Mouse (Mus musculus) forebrain, embryonic 12.5 days (tissue): ENCODE results near the gene Atp5j2. TPM values are rescaled to one million over a fixed set of nuclear protein-coding genes. Genes with fewer than 3 reads are reported as not detected.
"Not testable (repeated sequence)": the region's sequence is repeated elsewhere in the genome, so short reads cannot be mapped to it uniquely, and the experiment has no call there.

Experiments
- ATAC-seq: fragments of 200-750 bp; cut with Nextera tagmentation; 2 replicates; pipeline ENCODE4 v1.8.0; 2017; ENCODE audit warnings: moderate TSS enrichment; ENCODE audit not compliant: low FRiP score
- H3K27ac ChIP-seq: fragments of 300-500 bp; sonication (generic); 2 replicates; pipeline ENCODE4 v1.5.1; 2016; ENCODE audit warnings: mild to moderate bottlenecking
- H3K27me3 ChIP-seq: fragments of 300-500 bp; sonication (generic); 2 replicates; pipeline ENCODE4 v1.6.1; 2016; ENCODE audit warnings: mild to moderate bottlenecking
- H3K36me3 ChIP-seq: fragments of 300-500 bp; sonication (generic); replicated peaks from 2 replicates; pipeline ENCODE4 v1.6.1; 2016; ENCODE audit warnings: mild to moderate bottlenecking
- H3K4me1 ChIP-seq: fragments of 300-500 bp; sonication (generic); 2 replicates; pipeline ENCODE4 v1.6.1; 2016
- H3K4me2 ChIP-seq: fragments of 300-500 bp; sonication (generic); 2 replicates; pipeline ENCODE4 v1.6.1; 2016; ENCODE audit warnings: mild to moderate bottlenecking, moderate library complexity
- H3K4me3 ChIP-seq: fragments of 300-500 bp; sonication (generic); replicated peaks from 2 replicates; pipeline ENCODE4 v1.5.1; 2016; ENCODE audit warnings: mild to moderate bottlenecking
- H3K9ac ChIP-seq: fragments of 300-500 bp; sonication (generic); 2 replicates; pipeline ENCODE4 v1.6.1; 2016; ENCODE audit warnings: mild to moderate bottlenecking
- H3K9me3 ChIP-seq: fragments of 300-500 bp; sonication (generic); 2 replicates; pipeline ENCODE4 v1.6.1; 2016
- WGBS: fragments of 180-500 bp; shearing (Covaris S2); methylation state at CpG from one replicate; pipeline ENCODE4 v1.1.7; 2016; 5-methylcytosine and 5-hydroxymethylcytosine counted together
- polyA plus RNA-seq: library from polyadenylated mRNA; unstranded; fragments of >200 nt; fragmentation: Nextera tagmentation; extraction: Ambion mirVana; gene quantifications from 2 replicates; pipeline ENCODE4 v1.2.1, GENCODE M21; 2016

The Atp5j2 gene
- polyA plus RNA-seq, 1 experiment from 2014 or later: 541 TPM

DNA sequence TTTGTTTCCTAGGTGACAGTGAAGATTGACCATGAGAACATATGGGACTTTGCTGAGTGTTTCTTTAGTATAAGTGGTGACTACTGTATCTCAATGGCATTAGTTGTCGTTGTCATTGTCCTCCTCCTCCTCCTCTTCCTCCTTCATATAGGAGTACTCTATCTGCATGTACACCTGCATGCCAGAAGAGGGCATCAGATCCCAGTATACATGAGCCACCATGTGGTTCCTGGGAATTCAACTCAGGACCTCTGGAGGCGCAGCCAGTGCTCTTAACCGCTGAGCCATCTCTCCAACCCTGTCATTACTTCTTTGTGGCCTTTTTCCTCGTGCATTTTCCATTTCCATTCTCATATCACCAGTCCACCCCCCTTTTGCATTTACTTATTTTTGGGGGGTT is 22.8 kb upstream of the Atp5j2 start:
- Histone ChIP-seq H3K4me3 (no peak overlapping the region), H3K4me2 (no peak overlapping the region), H3K36me3 (peaks cover 65% of the 10 kb centered on the region), H3K27ac (no peak overlapping the region), H3K9ac (no peak overlapping the region), H3K4me1 (no peaks in the 10 kb centered on the region), H3K27me3 (no peaks in the 10 kb centered on the region), H3K9me3 (no peaks in the 10 kb centered on the region)
- no peak for ATAC-seq
- WGBS: 71% methylated on average over 4 of the region's 4 CpGs

DNA sequence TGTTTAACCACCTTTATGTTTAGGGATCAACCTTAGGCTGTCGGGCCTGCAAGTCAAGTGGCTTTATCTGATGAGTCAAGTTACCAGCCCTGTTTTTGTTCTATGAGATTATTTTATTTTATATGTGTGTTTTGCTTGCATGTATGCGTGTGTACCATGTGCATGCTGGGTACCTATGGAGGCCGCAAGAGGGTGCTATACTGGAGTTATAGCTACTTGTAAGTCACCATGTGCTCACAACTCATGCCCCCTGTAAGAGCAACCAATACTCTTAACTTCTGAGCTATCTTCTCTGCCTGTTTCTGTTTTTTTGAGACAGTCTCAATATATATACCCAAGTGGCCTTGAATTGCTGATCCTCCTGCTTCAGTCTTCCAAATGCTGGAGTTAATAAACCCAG is 21.6 kb upstream of the Atp5j2 start:
- Histone ChIP-seq H3K36me3 (peaks cover 58% of the 10 kb centered on the region), H3K27me3 (no peaks in the 10 kb centered on the region), H3K9me3 (no peaks in the 10 kb centered on the region), H3K4me2 (no peak overlapping the region), H3K4me3 (no peak overlapping the region), H3K27ac (no peak overlapping the region), H3K9ac (no peak overlapping the region), H3K4me1 (no peaks in the 10 kb centered on the region)
- WGBS: 91% methylated on average over 3 of the region's 3 CpGs
- ATAC-seq: no peak

DNA sequence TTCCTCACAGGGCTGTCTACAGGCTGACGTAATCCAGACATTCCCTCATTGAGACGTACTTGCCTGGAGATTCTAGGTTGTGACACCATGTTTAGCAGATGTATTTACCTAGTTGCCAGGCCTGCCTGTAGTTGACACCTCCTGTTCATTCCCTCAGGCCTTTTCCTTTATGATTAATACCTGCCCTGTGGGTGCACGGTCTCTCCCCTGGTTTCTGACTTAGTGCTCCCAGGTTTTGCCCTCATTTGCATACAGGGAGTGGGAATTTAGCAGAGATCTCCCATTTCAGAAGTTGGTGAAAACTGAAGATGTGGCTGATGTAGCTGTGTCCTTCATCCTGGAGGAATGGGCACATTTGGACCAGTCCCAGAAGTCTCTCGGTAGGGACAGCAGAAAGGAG is 20.4 kb upstream of the Atp5j2 start:
- WGBS: 95% methylated on average over 4 of the region's 4 CpGs
- Histone ChIP-seq H3K9me3 (no peaks in the 10 kb centered on the region), H3K4me2 (no peak overlapping the region), H3K4me1 (no peaks in the 10 kb centered on the region), H3K27ac (no peak overlapping the region), H3K9ac (no peak overlapping the region), H3K36me3 (peaks cover 59% of the 10 kb centered on the region), H3K4me3 (no peak overlapping the region), H3K27me3 (no peaks in the 10 kb centered on the region)
- ATAC-seq: no peak

DNA sequence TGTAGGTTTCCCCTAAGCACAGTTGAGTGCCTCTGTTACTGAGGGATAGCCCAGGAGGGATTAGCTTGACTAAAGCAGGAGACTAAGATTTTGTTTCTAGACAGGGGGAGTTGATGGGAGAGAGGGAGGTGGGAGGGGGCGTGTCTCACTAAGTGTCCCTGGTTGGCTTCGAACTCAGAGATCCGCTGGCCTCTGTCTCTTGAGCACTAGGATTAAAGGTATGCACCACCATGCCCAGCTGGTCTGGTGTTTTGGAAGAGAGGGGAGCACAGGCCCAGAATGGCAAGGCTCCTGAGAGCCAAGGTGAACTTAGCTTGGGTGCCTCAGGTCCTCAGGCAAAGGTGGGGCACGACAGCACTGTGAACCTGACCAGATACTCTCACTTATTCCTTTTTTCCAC is 19.5 kb upstream of the Atp5j2 start:
- Histone ChIP-seq H3K9me3 (no peaks in the 10 kb centered on the region), H3K9ac (no peak overlapping the region), H3K4me2 (no peak overlapping the region), H3K27me3 (no peaks in the 10 kb centered on the region), H3K4me1 (no peaks in the 10 kb centered on the region), H3K27ac (no peak overlapping the region), H3K36me3 (peaks cover 64% of the 10 kb centered on the region), H3K4me3 (no peak overlapping the region)
- no peak for ATAC-seq
- WGBS: 98% methylated on average over 4 of the region's 4 CpGs

DNA sequence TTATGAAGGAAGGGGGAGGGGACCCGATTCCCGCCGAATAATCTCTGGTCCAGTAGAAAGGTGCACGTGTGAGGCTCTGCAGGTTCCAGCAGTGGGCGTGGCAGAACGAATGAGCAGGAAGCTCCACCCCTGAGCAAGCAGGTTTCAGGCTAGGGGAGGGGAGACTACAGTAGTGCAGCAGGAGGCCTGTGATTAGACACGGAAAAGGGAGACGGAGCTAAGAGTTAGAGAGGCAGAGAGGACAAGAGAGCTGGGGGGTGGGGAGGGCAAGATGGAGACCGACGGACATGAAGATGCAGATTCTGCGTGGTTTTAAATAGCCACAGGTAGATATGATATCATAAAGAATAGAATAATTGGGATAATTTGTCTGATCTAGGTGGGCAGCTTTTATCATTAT is 16.5 kb upstream of the Atp5j2 start:
- H3K4me2 ChIP-seq, H3K27ac ChIP-seq, H3K4me3 ChIP-seq, H3K9me3 ChIP-seq, H3K27me3 ChIP-seq, ATAC-seq, H3K9ac ChIP-seq: not testable (repeated sequence)
- H3K4me1 ChIP-seq: peaks cover 16% of the 10 kb centered on the region
- H3K36me3 ChIP-seq: peaks cover 50% of the 10 kb centered on the region
- whole genome bisulfite sequencing: 49% methylated on average over 11 of the region's 11 CpGs

DNA sequence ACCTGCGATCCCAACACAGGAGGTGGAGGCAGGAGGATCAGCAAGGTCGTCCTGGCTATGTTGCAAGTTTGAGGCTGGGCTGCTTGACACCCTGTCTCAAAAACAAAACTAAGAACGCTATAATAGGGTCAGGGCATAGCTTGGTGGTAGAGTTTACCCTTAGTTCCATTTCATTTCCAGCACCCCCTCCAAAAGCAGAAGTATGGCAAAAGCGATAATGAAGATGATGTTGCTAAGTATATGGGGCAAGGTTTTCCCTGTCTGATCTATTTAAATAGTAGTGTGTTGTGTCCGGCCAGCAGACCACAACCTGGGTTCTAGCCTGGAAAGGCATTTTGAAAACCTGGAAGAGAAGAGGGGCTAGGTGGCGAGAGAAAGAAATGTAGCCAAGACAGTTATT is 16.1 kb upstream of the Atp5j2 start:
- no peak for ATAC-seq
- Histone ChIP-seq H3K27me3 (no peaks in the 10 kb centered on the region), H3K27ac (no peak overlapping the region), H3K36me3 (peaks cover 46% of the 10 kb centered on the region), H3K4me1 (peaks cover 20% of the 10 kb centered on the region), H3K9me3 (no peaks in the 10 kb centered on the region), H3K4me2 (no peak overlapping the region), H3K9ac (no peak overlapping the region), H3K4me3 (no peak overlapping the region)
- WGBS: 90% methylated on average over 6 of the region's 6 CpGs

DNA sequence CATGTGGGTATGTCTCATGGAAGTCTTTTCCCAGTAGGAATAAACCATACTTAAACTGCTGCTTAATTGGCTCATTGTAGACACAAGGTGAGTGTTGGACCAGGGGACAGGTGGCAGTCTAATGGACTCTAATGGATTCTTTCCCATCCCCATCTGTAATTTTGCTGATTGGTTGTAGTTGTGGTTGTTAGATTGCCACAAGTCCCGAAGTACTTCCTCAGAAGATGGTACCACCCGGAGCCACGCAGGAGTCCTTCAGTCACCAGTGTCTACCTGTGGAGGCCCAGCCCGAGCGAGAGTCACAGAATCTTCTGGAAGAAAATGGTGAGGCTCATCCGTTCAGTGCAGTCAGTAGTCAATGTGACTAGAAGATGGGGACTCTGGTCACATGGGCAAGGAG is 15.5 kb upstream of the Atp5j2 start:
- H3K4me1 ChIP-seq: peaks cover 21% of the 10 kb centered on the region
- no peak overlapping the region for H3K9ac ChIP-seq
- WGBS: 95% methylated on average over 6 of the region's 6 CpGs
- H3K27me3 ChIP-seq: no peaks in the 10 kb centered on the region
- H3K4me2 ChIP-seq: no peak overlapping the region
- no peaks in the 10 kb centered on the region for H3K9me3 ChIP-seq
- H3K27ac ChIP-seq: no peak overlapping the region
- no peak overlapping the region for H3K4me3 ChIP-seq
- H3K36me3 ChIP-seq: peaks cover 40% of the 10 kb centered on the region
- no peak for ATAC-seq

DNA sequence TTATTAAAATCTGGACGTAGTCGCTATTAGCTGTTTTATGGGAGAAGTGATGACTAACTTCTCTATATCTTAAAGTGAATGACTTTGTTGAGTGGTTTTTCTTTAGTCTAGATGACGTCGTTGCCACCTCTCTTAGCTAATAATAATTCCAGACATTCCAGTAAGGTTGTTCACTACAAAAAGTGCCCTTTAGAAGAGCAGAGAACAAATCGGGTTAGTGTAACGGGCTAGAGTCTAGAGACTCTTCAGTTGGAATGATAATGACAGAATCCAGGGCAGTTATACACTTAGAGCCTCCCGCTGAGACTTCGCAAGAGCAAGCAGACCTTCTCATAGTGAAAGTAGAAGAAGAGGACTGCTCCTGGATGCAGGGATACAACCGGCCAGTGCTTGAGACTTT is 13.2 kb upstream of the Atp5j2 start:
- no peaks in the 10 kb centered on the region for H3K9me3 ChIP-seq
- H3K4me2 ChIP-seq: peak overlapping the region; percentile 59
- peak overlapping the region; percentile 58 for H3K4me3 ChIP-seq
- no peak overlapping the region for H3K9ac ChIP-seq
- no peak for ATAC-seq
- peaks cover 32% of the 10 kb centered on the region for H3K4me1 ChIP-seq
- 19% methylated on average over 9 of the region's 9 CpGs for WGBS
- H3K36me3 ChIP-seq: peaks cover 19% of the 10 kb centered on the region
- no peak overlapping the region for H3K27ac ChIP-seq
- H3K27me3 ChIP-seq: no peaks in the 10 kb centered on the region

DNA sequence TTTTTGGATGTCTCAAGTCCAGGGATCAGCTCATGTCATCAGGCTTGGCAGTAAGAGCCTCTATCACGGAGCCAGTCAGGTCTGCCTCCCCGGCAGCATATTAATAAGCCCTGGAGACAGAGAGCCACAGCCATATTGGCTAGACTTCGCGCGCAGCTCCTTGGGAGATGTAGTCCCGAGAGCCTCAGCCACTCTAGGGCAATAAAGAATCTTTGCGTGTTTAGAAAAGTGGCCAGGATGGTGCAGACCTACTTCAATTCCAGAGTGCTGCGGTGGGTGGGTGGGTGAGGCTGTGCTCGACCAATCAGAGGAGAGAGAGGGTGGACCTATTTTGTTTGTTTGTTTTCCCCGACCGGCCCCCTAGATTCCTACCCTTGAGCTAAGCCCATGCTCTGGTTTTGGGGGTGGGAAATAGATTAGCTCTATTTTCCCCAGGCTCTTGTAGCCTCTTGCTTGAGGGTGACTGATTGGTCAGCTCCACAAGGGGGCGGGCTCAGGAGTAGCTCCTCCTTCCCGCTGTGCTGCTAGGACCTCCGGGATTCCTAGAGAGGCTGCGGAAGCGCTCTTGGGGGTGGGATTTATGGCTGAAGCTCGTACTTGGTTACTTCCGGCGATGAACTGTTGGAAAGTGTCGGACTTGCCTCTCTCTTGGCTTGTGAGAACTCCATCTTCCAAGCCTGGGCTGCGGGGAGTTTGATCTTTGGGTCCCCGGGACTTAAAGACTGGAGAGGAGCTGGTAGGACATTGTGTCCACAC is 12.3 kb upstream of the Atp5j2 start, which contains the start of gene Zkscan5:
Gene Zkscan5 (plus strand): TSS at position 627 of the 756 bp plus-strand sequence.
- H3K9ac ChIP-seq: peak within 1 kb of the TSS; percentile 61
- peaks cover 32% of the 10 kb centered on the region for H3K4me1 ChIP-seq
- under 1% methylated on average over 22 of the region's 22 CpGs for WGBS
- H3K36me3 ChIP-seq: peaks cover 14% of the 10 kb centered on the region
- H3K9me3 ChIP-seq: no peaks in the 10 kb centered on the region
- peak; percentile 94 for ATAC-seq
- no peaks in the 10 kb centered on the region for H3K27me3 ChIP-seq
- peak within 1 kb of the TSS; percentile 59 for H3K4me2 ChIP-seq
- H3K4me3 ChIP-seq: peak within 1 kb of the TSS; percentile 58
- H3K27ac ChIP-seq: peak within 1 kb of the TSS; percentile 87

DNA sequence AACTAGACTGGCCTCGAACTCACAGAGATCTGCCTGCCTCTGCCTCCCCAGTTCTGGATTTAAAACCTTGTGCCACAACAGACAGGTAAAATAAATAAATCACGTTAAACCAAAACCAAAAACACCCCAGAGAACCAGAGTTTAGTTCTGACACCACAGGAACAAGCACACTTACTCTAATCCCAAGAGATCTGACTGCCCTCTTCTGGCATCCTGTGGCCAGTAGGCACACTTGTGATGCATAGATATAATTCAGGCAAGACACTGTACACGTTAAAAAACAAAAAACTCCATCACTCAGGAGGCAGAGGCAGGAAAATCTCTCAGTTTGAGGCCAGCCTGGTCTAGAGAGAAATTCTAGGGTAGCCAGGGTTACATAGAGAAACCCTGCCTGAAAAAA is 10.6 kb upstream of the Atp5j2 start:
- H3K4me1 ChIP-seq: peaks cover 32% of the 10 kb centered on the region
- WGBS: 55% methylated on average over 3 of the region's 3 CpGs
- no peak for ATAC-seq

DNA sequence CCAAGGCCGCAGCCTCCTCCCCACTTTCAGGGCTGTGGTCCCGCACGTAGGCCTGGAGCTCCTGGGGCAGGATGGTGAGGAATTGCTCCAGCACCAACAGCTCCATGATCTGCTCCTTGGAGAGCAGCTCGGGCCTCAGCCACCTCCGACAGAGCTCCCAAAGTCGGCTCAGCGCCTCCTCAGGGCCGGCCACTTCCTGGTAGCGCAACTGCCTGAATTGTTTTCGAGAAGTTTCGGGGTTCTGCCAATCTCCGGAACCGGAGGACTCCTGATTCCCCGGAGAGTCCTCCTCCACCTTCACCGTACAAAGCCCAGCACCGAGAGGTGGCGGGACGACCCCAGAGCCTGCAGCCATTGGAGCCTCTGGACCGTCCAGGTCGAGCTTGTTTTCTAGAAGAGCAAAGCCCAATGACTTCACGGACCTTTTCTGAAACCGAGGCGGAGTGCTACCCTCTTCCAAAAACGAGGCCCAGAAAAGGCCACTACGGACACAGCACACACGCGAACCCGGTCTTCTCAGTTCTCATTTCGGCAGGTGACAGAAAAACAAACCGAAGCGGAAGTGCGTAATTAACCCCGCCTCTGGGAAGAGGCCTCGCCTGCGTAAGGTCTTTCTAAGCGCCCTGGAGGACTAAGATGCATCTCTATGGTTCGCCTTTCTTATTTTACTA is 9.6 kb upstream of the Atp5j2 start, which contains the start of gene Zkscan14:
Gene Zkscan14 (minus strand): TSS at position 548 of the 671 bp plus-strand sequence.
- H3K4me3 ChIP-seq: peak within 1 kb of the TSS; percentile 77
- H3K27ac ChIP-seq: peak within 1 kb of the TSS; percentile 50
- H3K36me3 ChIP-seq: no peaks in the 10 kb centered on the region
- peak; percentile 15 for ATAC-seq
- H3K9me3 ChIP-seq: no peaks in the 10 kb centered on the region
- H3K4me1 ChIP-seq: peaks cover 32% of the 10 kb centered on the region
- peak within 1 kb of the TSS; percentile 97 for H3K4me2 ChIP-seq
- no peaks in the 10 kb centered on the region for H3K27me3 ChIP-seq
- WGBS: 2% methylated on average over 37 of the region's 37 CpGs
- peak within 1 kb of the TSS; percentile 70 for H3K9ac ChIP-seq

More for the DNA sequence above, 10.6 kb upstream of the Atp5j2 start:
- 0 out of 2 replicates have a peak overlapping the region, but pooled peaks have one; percentile 4 for H3K4me3 ChIP-seq
- no peak overlapping the region for H3K4me2 ChIP-seq
- H3K9me3 ChIP-seq: no peaks in the 10 kb centered on the region
- no peaks in the 10 kb centered on the region for H3K27me3 ChIP-seq
- no peak overlapping the region for H3K9ac ChIP-seq
- H3K27ac ChIP-seq: no peak overlapping the region
- peaks cover 8% of the 10 kb centered on the region for H3K36me3 ChIP-seq

DNA sequence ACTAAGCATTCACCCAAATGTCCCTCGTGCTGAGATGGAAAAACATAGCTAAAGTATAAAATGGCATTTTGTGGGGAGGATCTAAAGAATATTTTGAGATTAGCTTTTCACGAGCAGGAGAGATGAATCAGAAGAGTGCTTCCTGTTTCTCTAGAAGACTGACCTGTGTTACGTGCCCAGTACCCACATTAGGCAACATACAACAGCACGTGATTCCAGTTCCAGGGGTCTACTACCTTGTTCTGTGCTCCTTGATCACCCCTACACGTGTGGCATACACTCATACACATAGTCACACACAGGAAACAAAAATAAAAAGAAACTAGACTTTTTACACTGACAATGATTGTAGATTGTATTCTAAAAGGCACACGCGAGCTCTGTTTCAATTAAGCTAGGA is 8.5 kb upstream of the Atp5j2 start:
- no peaks in the 10 kb centered on the region for H3K9me3 ChIP-seq
- no peak overlapping the region for H3K27ac ChIP-seq
- H3K36me3 ChIP-seq: peaks cover 7% of the 10 kb centered on the region
- ATAC-seq: no peak
- 0 out of 2 replicates have a peak overlapping the region, but pooled peaks have one; percentile 70 for H3K9ac ChIP-seq
- 0 out of 2 replicates have a peak overlapping the region, but pooled peaks have one; percentile 9 for H3K4me2 ChIP-seq
- 78% methylated on average over 7 of the region's 7 CpGs for WGBS
- H3K4me3 ChIP-seq: no peak overlapping the region
- H3K27me3 ChIP-seq: no peaks in the 10 kb centered on the region
- H3K4me1 ChIP-seq: peaks cover 26% of the 10 kb centered on the region
